Mouse (Mus musculus) ES-E14 (cell line): ENCODE data around the gene Dnajc21. TPM values are rescaled to one million over a fixed set of nuclear protein-coding genes. Genes with fewer than 3 reads are reported as not detected.

Source experiments
- DNase-seq: peaks from one replicate; pipeline ENCODE4 v3.0.0-alpha.2; 2013; ENCODE audit warnings: low read depth, low spot score
- H3K27ac ChIP-seq: 2 replicates; pipeline ENCODE4 v1.5.1; 2012; ENCODE audit warnings: low read depth, mild to moderate bottlenecking, low read length, moderate library complexity, mixed read lengths; ENCODE audit not compliant: poor library complexity, insufficient read depth, severe bottlenecking
- H3K36me3 ChIP-seq: 2 replicates; pipeline ENCODE4 v1.6.1; 2012; ENCODE audit warnings: mild to moderate bottlenecking, low read length, moderate library complexity, mixed read lengths; ENCODE audit not compliant: control insufficient read depth, poor library complexity, insufficient read depth, severe bottlenecking
- H3K4me1 ChIP-seq, 2 experiments: fragments of 150-350 bp in 1 of 2; sonication (generic) in 1 of 2; 2 replicates each; pipeline ENCODE4 v1.6.1; 2012; ENCODE audit warnings: low read length in 2 of 2, mild to moderate bottlenecking in 1 of 2, mixed read lengths in 1 of 2; ENCODE audit not compliant: control insufficient read depth in 2 of 2, insufficient read depth in 2 of 2, poor library complexity in 1 of 2
- H3K4me3 ChIP-seq, 2 experiments: fragments of 150-350 bp in 1 of 2; sonication (generic) in 1 of 2; 2 replicates each; pipeline ENCODE4 v1.5.1; 2012; ENCODE audit warnings: low read length in 2 of 2, low read depth in 1 of 2, mild to moderate bottlenecking in 1 of 2, mixed read lengths in 1 of 2; ENCODE audit not compliant: insufficient read depth in 1 of 2, poor library complexity in 1 of 2, severe bottlenecking in 1 of 2
- H3K9ac ChIP-seq: 2 replicates; pipeline ENCODE4 v1.6.1; 2012; ENCODE audit warnings: low read depth, mild to moderate bottlenecking, low read length, mixed read lengths; ENCODE audit not compliant: poor library complexity, insufficient read depth, severe bottlenecking
- H3K9me3 ChIP-seq: fragments of 150-350 bp; sonication (generic); 2 replicates; pipeline ENCODE4 v1.6.1; 2012; ENCODE audit warnings: low read depth, mild to moderate bottlenecking, low read length; ENCODE audit not compliant: control insufficient read depth, insufficient read depth
- CHD2 ChIP-seq: IDR thresholded peaks from 2 replicates; pipeline ENCODE4 v1.6.1; 2014; ENCODE audit warnings: mild to moderate bottlenecking, low read depth, low read length, inconsistent platforms
- HCFC1 ChIP-seq: IDR thresholded peaks from 2 replicates; pipeline ENCODE4 v1.6.1; 2012; ENCODE audit warnings: low read length, inconsistent platforms, borderline replicate concordance; ENCODE audit not compliant: insufficient read depth
- MAFK ChIP-seq: IDR thresholded peaks from 2 replicates; pipeline ENCODE4 v1.6.1; 2014; ENCODE audit warnings: mild to moderate bottlenecking, low read depth, low read length, inconsistent platforms; ENCODE audit not compliant: insufficient read depth
- ZC3H11A ChIP-seq: IDR thresholded peaks from 2 replicates; pipeline ENCODE4 v1.6.1; 2012; ENCODE audit warnings: low read depth, mild to moderate bottlenecking, inconsistent platforms, low read length, borderline replicate concordance
- ZNF384 ChIP-seq: IDR thresholded peaks from 2 replicates; pipeline ENCODE4 v1.6.1; 2012; ENCODE audit warnings: low read depth, low read length, inconsistent platforms
- in situ Hi-C, 2 experiments: fragments of 600-800 bp; cut with MboI; formaldehyde crosslinking; loops; one replicate each; pipeline ENCODE4 v1.15.1; 2025; ENCODE audit warnings: low sequenced_read_pairs in 2 of 2, inconsistent platforms in 1 of 2; ENCODE audit not compliant: unreplicated experiment in 2 of 2
- total RNA-seq: library from RNA; depleted of rRNA; stranded (reverse); fragments of 300-350 nt; gene quantifications from 2 replicates; pipeline ENCODE4 v1.2.3, GENCODE M21; 2012; rRNA removed

Dnajc21 gene
- total RNA-seq, 1 experiment, result 46.8 TPM

- in situ Hi-C loops, result no loop called here
- Histone ChIP-seq H3K9ac (no peak overlapping the region), H3K9me3 (no peaks in the 10 kb centered on the region), H3K4me1 (no peaks in the 10 kb centered on the region), H3K27ac (no peak overlapping the region), H3K4me3 (no peak overlapping the region), H3K36me3 (no peaks in the 10 kb centered on the region)
- DNase-seq, result no peak
- TF ChIP-seq ZC3H11A, result no peak
- TF ChIP-seq ZNF384, result no peak
- TF ChIP-seq HCFC1, result no peak
- TF ChIP-seq MAFK, result no peak
- no peak for TF ChIP-seq CHD2
Measured at GRCm38 (mm10) chr15:10413656-10414055, 56.7 kb downstream of the Dnajc21 start.

- Histone ChIP-seq H3K9ac (no peak overlapping the region), H3K27ac (no peak overlapping the region), H3K9me3 (no peaks in the 10 kb centered on the region), H3K4me1 (no peaks in the 10 kb centered on the region), H3K36me3 (no peaks in the 10 kb centered on the region), H3K4me3 (no peak overlapping the region)
- in situ Hi-C loops, result no loop called here
- DNase-seq, result no peak
- no peak for TF ChIP-seq HCFC1
- no peak for TF ChIP-seq ZC3H11A
- no peak for TF ChIP-seq ZNF384
- no peak for TF ChIP-seq CHD2
- TF ChIP-seq MAFK, result no peak
Measured at GRCm38 (mm10) chr15:10410881-10411280, 59.4 kb downstream of the Dnajc21 start.

DNA sequence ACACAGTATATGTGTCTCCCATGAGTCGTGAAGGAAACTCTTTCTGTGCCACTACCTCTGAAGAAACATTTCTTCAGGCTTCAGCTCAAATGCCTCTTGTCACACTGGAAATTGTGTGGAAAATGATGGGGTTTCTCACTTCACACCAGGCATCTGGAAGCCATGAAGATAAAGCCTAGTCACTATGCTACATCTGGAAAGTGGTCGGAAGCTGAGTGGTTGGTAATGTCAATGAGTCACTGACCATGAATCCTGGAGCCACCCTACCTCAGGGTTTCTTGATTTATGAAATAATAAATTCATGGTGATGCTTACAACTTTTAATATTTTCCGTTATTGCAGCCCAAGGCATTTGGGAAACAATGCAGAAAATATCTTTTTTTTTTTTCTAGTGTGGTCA is 60.5 kb downstream of the Dnajc21 start:
- Histone ChIP-seq H3K36me3 (no peaks in the 10 kb centered on the region), H3K27ac (no peak overlapping the region), H3K4me1 (no peaks in the 10 kb centered on the region), H3K9me3 (no peaks in the 10 kb centered on the region), H3K4me3 (no peak overlapping the region), H3K9ac (no peak overlapping the region)
- no peak for DNase-seq
- in situ Hi-C loops, result no loop called here
- TF ChIP-seq HCFC1 (no peak), MAFK (no peak), ZC3H11A (no peak), ZNF384 (no peak), CHD2 (no peak)

- Histone ChIP-seq H3K9ac (no peak overlapping the region), H3K27ac (no peak overlapping the region), H3K36me3 (no peaks in the 10 kb centered on the region), H3K4me1 (no peaks in the 10 kb centered on the region), H3K9me3 (no peaks in the 10 kb centered on the region), H3K4me3 (no peak overlapping the region)
- no peak for DNase-seq
- in situ Hi-C loops, result no loop called here
- TF ChIP-seq CHD2 (no peak), ZNF384 (no peak), ZC3H11A (no peak), MAFK (no peak), HCFC1 (no peak)
Measured at GRCm38 (mm10) chr15:10400415-10400814, 69.9 kb downstream of the Dnajc21 start.

- no peak for TF ChIP-seq ZC3H11A
- no peak for TF ChIP-seq CHD2
- no peak for TF ChIP-seq MAFK
- TF ChIP-seq ZNF384, result no peak
- no peak for TF ChIP-seq HCFC1
- DNase-seq, result no peak
- no peak overlapping the region for H3K9ac ChIP-seq
- no peaks in the 10 kb centered on the region for H3K36me3 ChIP-seq
- in situ Hi-C loops, result no loop called here
- H3K9me3 ChIP-seq, result no peaks in the 10 kb centered on the region
- no peak overlapping the region for H3K4me3 ChIP-seq
- H3K4me1 ChIP-seq, result no peaks in the 10 kb centered on the region
- no peak overlapping the region for H3K27ac ChIP-seq
Measured at GRCm38 (mm10) chr15:10399795-10400194, 70.5 kb downstream of the Dnajc21 start.

Other genes with a start within 250 kb of the Dnajc21 start
- gene Gm21973, start 145.1 kb downstream of the Dnajc21 start, total RNA-seq, result not detected in 2 replicates
- not detected in 2 replicates for gene Agxt2, start 112.0 kb downstream of the Dnajc21 start, total RNA-seq
- 35.7 and 54.7 TPM in 2 replicates for gene Brix1, start 15.4 kb upstream of the Dnajc21 start, total RNA-seq
- 29.0 and 36.6 TPM in 2 replicates for gene Rad1, start 15.5 kb upstream of the Dnajc21 start, total RNA-seq
- gene Ttc23l, start 88.2 kb upstream of the Dnajc21 start, total RNA-seq, result not detected in 2 replicates
- 34.2 and 35.0 TPM in 2 replicates for gene Rai14, start 244.1 kb upstream of the Dnajc21 start, total RNA-seq